Comparison of ENCODE assay signal across 14 mouse cellular contexts in genomic region chr11:4996621-4997199, GRCm38 (mm10).
"Had no signal": no experiment of that assay in that cellular context is flagged by ENCODE, and none has a peak within 500 bp of the region (broad histone marks: within the 10 kb centered on the region; RNA-seq: fewer than 3 reads in every experiment).

No protein-coding gene starts in this region.

- ATAC-seq: lung, postnatal 0 days had no signal

- H3K4me2 ChIP-seq: liver, embryonic 11.5 days; liver, embryonic 15.5 days; neural tube, embryonic 12.5 days had no signal

- H3K9ac ChIP-seq: liver, embryonic 15.5 days; neural tube, embryonic 12.5 days had no signal

- H3K27me3 ChIP-seq: liver, embryonic 15.5 days; neural tube, embryonic 12.5 days had no signal

- H3K27ac ChIP-seq: left cerebral cortex, adult 2 months; limb, embryonic 10.5 days; liver, embryonic 15.5 days; neural tube, embryonic 12.5 days had no signal

- H3K4me3 ChIP-seq: left cerebral cortex, adult 2 months; limb, embryonic 10.5 days; liver, embryonic 15.5 days; neural tube, embryonic 12.5 days had no signal

- DNase-seq: kidney, adult 2 months; kidney, postnatal 10 days; lung, adult 2 months; lung, postnatal 36 days; midbrain, embryonic 14.5 days; retina, postnatal 1 day; right cerebral cortex, postnatal 14 days; thymus, postnatal 36 days had no signal

- H3K9me3 ChIP-seq: limb, embryonic 10.5 days; liver, embryonic 15.5 days; neural tube, embryonic 12.5 days had no signal
